Mouse (Mus musculus) gastrocnemius, adult 2 months (tissue): ENCODE measurements at regions not wholly inside any gene's neighbourhood (a gene's known extent, or its start where the extent isn't known, plus 50 kb on each side); places are given as distances from the start of the nearest gene placed in this dataset.

ENCODE experiments used
- DNase-seq: peaks from one replicate; pipeline ENCODE4 v3.0.0; 2022
- H3K27ac ChIP-seq: fragments of 200-600 bp; 2 replicates; pipeline ENCODE4 v1.8.1; 2022; ENCODE audit warnings: mild to moderate bottlenecking
- H3K4me3 ChIP-seq: fragments of 200-600 bp; 2 replicates; pipeline ENCODE4 v1.8.1; 2022; ENCODE audit warnings: mild to moderate bottlenecking, moderate library complexity
- CTCF ChIP-seq: fragments of 200-600 bp; IDR thresholded peaks from 2 replicates; pipeline ENCODE4 v1.8.1; 2022; ENCODE audit warnings: antibody characterized with exemption, mild to moderate bottlenecking, moderate library complexity
- intact Hi-C: fragments of 180-260 bp; cut with DNase I; formaldehyde crosslinking; loops from one replicate; pipeline ENCODE4 v1.15.1; 2025

DNA sequence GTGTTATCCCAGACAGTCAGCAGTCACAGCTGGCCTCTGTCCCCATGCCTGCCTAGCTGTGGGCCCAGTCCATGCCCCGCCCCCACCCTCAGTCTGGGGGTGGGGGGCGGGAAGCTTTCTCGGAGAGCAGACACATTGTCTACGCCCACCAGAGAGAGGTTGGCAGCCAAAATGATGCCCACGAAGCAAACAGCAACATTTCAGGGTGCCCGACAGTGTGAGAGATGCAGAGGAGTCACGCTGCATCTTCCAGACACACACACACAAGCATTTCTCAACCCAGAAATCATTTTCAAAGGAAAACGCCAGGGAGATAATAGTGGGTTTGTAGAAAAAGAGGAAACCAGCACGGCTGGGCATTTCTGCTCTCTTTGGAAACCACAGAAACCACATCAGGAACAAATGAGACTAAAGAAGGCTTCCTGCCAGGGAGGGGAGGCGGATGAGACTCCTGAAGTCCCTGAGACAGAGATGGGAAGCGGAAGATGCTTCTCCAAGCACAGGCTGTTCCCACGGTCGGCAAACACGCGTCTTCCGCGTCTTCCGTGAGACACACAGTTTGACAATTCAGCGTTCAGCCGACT lies 152.1 kb upstream of the Agap1 start:
- intact Hi-C loops: no loop called here
- H3K4me3 ChIP-seq: peak overlapping the region; percentile 30; the same call in 1 of the 2 replicates
- no peak for DNase-seq
- no peak overlapping the region for H3K27ac ChIP-seq
- no peak for TF ChIP-seq CTCF

DNA sequence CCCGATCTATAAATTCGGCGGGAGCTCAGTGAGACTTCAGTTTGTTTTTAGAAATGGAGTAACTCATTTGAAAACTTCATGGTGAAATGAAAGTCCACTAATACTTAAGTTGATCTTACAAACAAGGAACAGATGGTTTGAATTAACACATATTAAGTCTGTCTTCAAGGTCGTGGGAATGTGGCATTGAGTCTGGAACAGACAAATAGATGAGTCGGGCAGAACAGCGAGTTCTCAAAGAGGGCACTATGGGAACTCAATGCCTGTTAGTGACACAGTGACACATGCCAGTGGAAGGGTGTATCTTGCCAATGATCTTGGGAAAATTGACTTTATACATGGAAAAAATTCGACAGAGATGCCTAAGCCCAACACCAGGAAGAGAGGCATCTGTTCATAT lies 149.4 kb upstream of the Agap1 start:
- DNase-seq: no peak
- intact Hi-C loops: no loop called here
- H3K4me3 ChIP-seq: no peak overlapping the region
- H3K27ac ChIP-seq: no peak overlapping the region
- TF ChIP-seq CTCF: no peak

DNA sequence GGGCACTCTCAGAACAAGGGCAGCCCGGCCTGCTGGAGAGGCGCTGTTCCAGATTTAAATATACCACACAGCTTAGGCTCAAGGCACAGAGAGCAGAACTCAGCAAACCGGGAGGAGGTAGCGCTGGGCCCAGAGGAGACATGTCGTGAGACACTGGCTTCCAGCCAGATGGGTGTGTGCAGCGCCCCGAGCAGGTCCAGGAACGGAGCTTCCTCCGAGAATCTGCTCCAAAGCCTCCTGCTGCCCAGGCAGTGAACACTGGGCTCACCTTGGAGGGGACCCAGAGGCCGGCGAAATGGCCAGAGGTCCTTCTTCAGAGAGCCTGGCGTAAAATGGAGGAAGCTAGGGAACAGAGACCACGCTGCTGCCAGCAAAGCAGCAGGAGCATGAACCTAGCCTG lies 145.8 kb upstream of the Agap1 start:
- TF ChIP-seq CTCF: no peak
- DNase-seq: peak; percentile 40
- H3K4me3 ChIP-seq: peak overlapping the region; percentile 50
- H3K27ac ChIP-seq: peak overlapping the region; percentile 31; the same call in 1 of the 2 replicates
- intact Hi-C loops: no loop called here

DNA sequence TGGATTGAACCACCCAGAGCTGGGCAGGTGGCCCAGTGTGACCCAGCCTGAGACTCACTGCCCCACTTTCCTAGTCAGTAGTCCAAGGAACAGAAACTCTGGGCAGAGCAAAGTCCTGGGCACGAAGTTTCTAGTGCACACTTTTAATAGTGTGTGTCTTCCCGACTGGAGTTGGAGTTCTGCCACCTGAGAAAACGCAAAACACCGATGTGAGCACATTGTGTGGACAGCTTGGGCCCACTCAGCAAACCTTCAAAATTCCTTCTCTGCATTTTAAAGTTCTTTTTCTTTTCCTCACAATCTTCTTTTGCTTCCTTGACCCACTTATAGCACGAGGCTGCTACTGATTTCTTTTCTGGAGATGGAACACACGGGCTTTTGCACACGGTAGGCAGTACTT lies 141.5 kb upstream of the Agap1 start:
- DNase-seq: no peak
- Histone ChIP-seq H3K4me3 (no peak overlapping the region), H3K27ac (no peak overlapping the region)
- TF ChIP-seq CTCF: no peak
- intact Hi-C loops: no loop called here

DNA sequence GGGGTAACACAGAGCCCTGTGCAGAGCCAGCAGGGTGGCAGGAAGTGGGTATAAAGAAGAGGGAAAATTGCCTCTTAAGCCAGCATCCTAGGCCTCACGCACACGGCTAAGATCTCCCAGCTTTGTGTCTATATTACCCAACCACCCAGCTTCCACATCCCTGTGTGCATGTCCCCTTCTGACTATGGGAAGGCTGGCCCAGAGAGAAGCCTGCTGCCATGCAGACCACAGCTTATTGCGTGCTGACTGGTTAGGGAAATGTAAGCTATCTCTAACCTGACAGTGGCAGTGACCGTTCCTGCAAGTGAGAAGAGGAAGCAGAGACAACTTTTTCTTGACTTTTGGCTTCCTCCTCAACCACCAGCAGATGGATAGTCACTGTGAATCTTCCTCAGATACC lies 136.7 kb upstream of the Agap1 start:
- Histone ChIP-seq H3K4me3 (no peak overlapping the region), H3K27ac (no peak overlapping the region)
- intact Hi-C loops: no loop called here
- no peak for DNase-seq
- no peak for TF ChIP-seq CTCF

DNA sequence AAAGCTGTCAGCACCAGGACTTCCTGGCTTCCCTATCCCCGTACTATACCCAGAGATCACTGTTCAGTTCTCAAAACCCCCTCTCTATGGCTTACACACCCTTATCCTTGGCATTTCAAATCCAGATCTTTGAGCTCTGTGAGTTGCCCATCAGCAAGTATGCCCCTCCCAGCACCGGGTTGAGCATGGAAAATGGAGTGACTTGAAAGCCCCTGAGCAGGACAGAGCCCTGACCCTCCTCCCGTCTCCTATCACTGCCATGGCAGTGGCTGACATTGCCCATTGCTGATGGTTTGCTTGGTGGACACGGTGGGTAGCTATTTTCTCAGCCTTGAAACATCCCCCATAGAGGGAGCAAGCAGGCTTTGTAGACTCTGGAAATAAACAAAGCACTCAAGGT lies 135.9 kb upstream of the Agap1 start:
- H3K4me3 ChIP-seq: no peak overlapping the region
- no peak for TF ChIP-seq CTCF
- no peak overlapping the region for H3K27ac ChIP-seq
- DNase-seq: no peak
- intact Hi-C loops: no loop called here

DNA sequence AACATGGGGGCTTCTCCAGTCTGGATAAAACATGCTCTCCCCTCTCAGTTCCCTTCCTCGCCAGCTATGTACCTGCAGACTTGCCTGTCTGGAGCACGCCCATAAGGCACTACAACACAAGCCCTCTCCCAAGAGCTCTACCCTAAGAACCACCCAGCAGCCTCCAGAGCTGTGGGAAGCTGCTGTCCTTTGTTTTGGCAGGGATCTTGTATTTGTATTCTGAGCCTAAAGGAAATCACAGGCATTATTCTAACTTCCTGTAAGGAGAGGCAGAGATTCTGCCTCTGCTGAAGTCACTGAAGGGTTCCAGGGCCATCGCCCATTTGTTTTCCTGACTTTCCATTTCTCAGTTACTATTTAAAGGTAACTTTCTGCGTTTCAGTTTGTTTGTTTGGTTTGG lies 132.0 kb upstream of the Agap1 start:
- H3K4me3 ChIP-seq: no peak overlapping the region
- peak overlapping the region; percentile 57 for H3K27ac ChIP-seq
- no peak for DNase-seq
- TF ChIP-seq CTCF: no peak
- intact Hi-C loops: loop anchor here (1.0 to 5.0 kb wide), 4 partner anchors 135 to 310 kb away; no protein-coding TSS in a partner anchor

DNA sequence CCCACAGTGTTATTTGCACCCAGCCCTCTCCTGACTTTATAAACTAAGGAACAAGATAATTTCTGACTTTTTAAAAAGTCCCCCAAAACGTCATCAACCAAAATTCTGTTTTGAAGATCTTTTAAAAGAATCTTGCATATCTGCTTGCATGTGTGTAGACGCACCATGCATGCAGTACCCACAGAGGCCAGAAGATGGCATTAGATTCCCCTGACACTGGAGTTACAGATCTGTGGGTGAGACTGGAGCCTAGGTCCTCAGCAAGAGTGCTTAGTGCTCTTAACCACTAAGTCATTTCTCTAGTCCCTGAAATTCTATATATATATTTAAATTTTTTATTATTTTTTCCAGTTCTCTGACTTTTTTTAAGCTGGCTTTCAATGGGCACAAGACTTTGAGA lies 131.5 kb upstream of the Agap1 start:
- TF ChIP-seq CTCF: peak; percentile 82
- peak; percentile 70 for DNase-seq
- intact Hi-C loops: loop anchor here (1.0 to 5.0 kb wide), 4 partner anchors 134 to 309 kb away; no protein-coding TSS in a partner anchor
- Histone ChIP-seq H3K27ac (peak overlapping the region; percentile 57), H3K4me3 (no peak overlapping the region)

DNA sequence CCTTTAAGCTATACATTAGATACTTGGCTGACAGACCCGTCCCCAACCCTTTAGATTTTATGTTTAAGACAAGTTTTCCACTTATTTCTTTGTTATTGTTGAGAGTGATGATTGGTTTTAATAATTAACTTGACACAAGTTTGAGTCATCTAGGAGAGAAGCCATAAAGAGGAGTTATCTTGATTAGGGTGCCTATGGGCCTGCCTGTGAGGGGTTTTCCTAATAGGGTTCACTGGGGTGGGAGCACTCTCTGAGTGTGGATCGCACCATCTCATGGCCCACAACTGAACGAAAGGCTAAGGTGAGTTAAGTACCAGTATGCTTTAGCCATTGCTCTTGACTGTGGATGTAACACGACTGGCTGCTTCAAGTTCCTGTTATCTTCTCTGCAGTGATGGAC lies 123.3 kb upstream of the Agap1 start:
- TF ChIP-seq CTCF: no peak
- intact Hi-C loops: no loop called here
- Histone ChIP-seq H3K4me3 (no peak overlapping the region), H3K27ac (no peak overlapping the region)
- DNase-seq: no peak

DNA sequence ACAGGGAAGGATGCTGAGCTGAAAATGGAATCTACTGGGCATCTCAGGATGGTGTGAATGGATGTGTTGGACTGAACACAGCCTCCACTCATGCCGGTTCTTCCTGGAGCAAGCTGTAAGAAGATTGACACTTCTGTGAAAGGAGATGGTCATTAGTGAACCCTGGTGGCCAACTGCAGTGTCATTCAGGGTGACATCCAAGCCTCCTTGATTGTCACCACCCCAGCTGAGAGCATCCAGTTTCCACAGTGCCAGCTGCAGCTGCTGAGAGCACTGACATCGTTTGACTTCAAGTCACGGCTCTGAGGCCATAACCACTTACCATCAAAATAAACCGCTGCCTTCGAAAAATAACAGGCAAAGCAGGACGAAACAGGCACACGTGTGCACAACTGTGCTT lies 121.9 kb upstream of the Agap1 start:
- no peak for DNase-seq
- Histone ChIP-seq H3K4me3 (no peak overlapping the region), H3K27ac (no peak overlapping the region)
- no peak for TF ChIP-seq CTCF
- intact Hi-C loops: no loop called here

DNA sequence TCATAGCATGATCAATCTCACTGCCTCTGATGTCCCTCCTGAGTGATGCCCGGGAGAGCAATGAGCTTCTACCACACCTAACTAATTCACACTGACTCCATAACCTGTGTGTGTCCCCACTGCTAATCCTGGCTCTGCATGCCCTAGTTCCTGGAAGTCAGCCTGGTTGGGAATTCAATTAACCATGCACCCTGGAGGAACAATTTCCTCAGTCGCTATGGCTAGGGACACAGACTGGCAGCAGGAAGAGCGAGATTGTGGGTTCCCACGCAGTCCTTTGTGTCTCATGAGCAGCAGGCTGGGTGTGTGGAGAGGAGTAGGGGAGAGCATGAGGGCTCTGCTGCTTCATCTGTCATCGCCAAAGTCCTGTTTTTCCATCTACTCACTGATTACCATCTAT lies 116.7 kb upstream of the Agap1 start:
- no peak overlapping the region for H3K4me3 ChIP-seq
- no peak overlapping the region for H3K27ac ChIP-seq
- DNase-seq: no peak
- TF ChIP-seq CTCF: no peak
- intact Hi-C loops: no loop called here

DNA sequence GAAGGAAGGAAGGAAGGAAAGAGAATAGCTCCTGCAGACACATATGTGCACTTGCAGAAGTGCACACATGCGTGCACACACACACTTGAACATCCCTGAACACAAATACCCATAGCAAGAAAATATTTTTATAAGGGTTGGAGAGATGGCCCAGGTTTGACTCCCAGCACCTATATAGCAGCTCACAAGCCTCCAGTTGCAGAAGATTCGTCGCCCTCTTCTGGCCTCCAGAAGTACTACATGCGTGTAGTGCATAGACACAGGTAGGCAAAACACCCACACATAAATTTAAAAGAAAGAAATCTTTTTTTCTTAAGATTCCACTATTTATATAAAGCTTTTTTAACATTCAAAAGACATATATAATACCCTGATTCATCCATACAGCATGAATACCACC lies 111.8 kb upstream of the Agap1 start:
- intact Hi-C loops: loop anchor here (5.0 kb wide), 1 partner anchor 180 kb away; no protein-coding TSS in a partner anchor
- TF ChIP-seq CTCF: peak; percentile 53
- DNase-seq: no peak
- no peak overlapping the region for H3K27ac ChIP-seq
- no peak overlapping the region for H3K4me3 ChIP-seq

DNA sequence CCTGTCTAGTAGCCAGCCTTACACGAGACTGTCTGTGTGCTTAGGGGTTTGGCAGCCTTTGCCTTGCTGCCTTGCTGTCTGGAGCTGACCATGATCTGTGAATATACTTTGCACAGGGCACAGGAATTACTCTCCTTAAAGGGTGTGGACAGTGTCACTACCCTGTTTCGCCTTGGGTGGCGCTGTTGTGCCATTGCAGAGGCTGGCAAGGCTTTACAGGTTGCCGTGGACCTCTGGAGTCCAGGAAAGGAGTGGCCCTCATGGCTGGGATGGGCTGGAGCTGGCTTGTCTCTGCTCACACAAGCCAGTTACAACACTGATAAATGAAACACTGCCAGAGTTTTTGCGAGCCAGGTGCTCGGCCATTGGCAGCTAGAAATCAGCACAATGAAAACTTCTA lies 110.1 kb upstream of the Agap1 start:
- peak; percentile 58 for TF ChIP-seq CTCF
- Histone ChIP-seq H3K27ac (no peak overlapping the region), H3K4me3 (no peak overlapping the region)
- intact Hi-C loops: loop anchor here (5.0 kb wide), 1 partner anchor 178 kb away; no protein-coding TSS in a partner anchor
- DNase-seq: peak; percentile 48

DNA sequence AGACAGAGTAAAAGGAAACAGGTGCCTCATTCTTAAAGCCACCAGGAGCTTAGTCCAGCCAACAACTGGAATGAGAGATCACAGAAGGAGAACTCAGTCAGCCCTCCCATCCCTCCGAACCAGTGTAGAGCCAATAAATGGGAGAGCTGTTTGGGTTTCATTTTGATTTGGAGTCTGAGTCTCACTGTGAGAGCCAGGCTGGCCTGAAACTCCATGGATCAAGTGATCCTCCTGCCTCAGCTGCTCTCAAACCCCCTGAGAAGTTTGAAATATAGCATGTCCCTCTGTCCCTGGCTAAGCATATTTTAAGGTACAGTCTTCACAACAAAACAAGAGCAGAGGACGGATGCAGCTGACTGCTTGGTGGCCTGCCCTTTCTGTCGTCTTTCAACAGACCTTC lies 107.3 kb upstream of the Agap1 start:
- no peak for TF ChIP-seq CTCF
- no peak for DNase-seq
- Histone ChIP-seq H3K4me3 (no peak overlapping the region), H3K27ac (no peak overlapping the region)
- intact Hi-C loops: no loop called here
